Mouse (Mus musculus) heart, embryonic 14.5 days (tissue): Measurements from ENCODE around the gene Ifi27l2a. TPM values are rescaled to one million over a fixed set of nuclear protein-coding genes. Genes with fewer than 3 reads are reported as not detected.
"Not testable (repeated sequence)": the region's sequence is repeated elsewhere in the genome, so short reads cannot be mapped to it uniquely, and the experiment has no call there.

Source experiments
- ATAC-seq: fragments of 200-750 bp; cut with Nextera tagmentation; 2 replicates; pipeline ENCODE4 v1.8.0; 2017; ENCODE audit warnings: low read depth, moderate TSS enrichment; ENCODE audit not compliant: insufficient number of reproducible peaks, insufficient read depth, low FRiP score
- H3K27ac ChIP-seq, 2 experiments: fragments of 200-500 bp in 1 of 2; fragments of 300-500 bp in 1 of 2; sonication (generic) in 1 of 2; replicated peaks in 1 of 2; 2 replicates each; pipeline ENCODE4 v1.5.1; 2012 to 2014; ENCODE audit warnings: low read depth in 2 of 2, low read length in 2 of 2, control low read depth in 1 of 2, mild to moderate bottlenecking in 1 of 2, mixed read lengths in 1 of 2; ENCODE audit not compliant: control insufficient read depth in 1 of 2, insufficient read depth in 1 of 2
- H3K27me3 ChIP-seq: fragments of 300-500 bp; sonication (generic); 2 replicates; pipeline ENCODE4 v1.6.1; 2014; ENCODE audit warnings: mild to moderate bottlenecking, low read length, control low read depth; ENCODE audit not compliant: control insufficient read depth, insufficient read depth
- H3K36me3 ChIP-seq: fragments of 300-500 bp; sonication (generic); 2 replicates; pipeline ENCODE4 v1.6.1; 2014; ENCODE audit warnings: mild to moderate bottlenecking, control low read depth, low read length, mixed read lengths; ENCODE audit not compliant: control insufficient read depth, insufficient read depth
- H3K4me1 ChIP-seq, 2 experiments: fragments of 200-500 bp in 1 of 2; fragments of 300-500 bp in 1 of 2; sonication (generic) in 1 of 2; 2 replicates each; pipeline ENCODE4 v1.6.1; 2012 to 2014; ENCODE audit warnings: low read length in 2 of 2, control low read depth in 1 of 2, mixed read lengths in 1 of 2; ENCODE audit not compliant: control insufficient read depth in 2 of 2, insufficient read depth in 2 of 2
- H3K4me2 ChIP-seq: fragments of 300-500 bp; sonication (generic); 2 replicates; pipeline ENCODE4 v1.6.1; 2014; ENCODE audit warnings: mild to moderate bottlenecking, low read length
- H3K4me3 ChIP-seq, 2 experiments: fragments of 200-500 bp in 1 of 2; fragments of 300-500 bp in 1 of 2; sonication (generic) in 1 of 2; 2 replicates each; pipeline ENCODE4 v1.5.1; 2012 to 2014; ENCODE audit warnings: low read length in 2 of 2, mild to moderate bottlenecking in 2 of 2, control low read depth in 1 of 2, low read depth in 1 of 2, moderate library complexity in 1 of 2; ENCODE audit not compliant: control insufficient read depth in 1 of 2, insufficient read depth in 1 of 2
- H3K9ac ChIP-seq: fragments of 300-500 bp; sonication (generic); 2 replicates; pipeline ENCODE4 v1.6.1; 2014; ENCODE audit warnings: mild to moderate bottlenecking, low read length
- H3K9me3 ChIP-seq: fragments of 300-500 bp; sonication (generic); 2 replicates; pipeline ENCODE4 v1.6.1; 2016; ENCODE audit warnings: low read length, control low read depth; ENCODE audit not compliant: control insufficient read depth
- WGBS: fragments of 180-500 bp; shearing (Covaris S2); extraction: QIAGEN DNeasy Blood & Tissue Kit; methylation state at CpG from one replicate; pipeline ENCODE4 v1.1.7; 2014; 5-methylcytosine and 5-hydroxymethylcytosine counted together
- polyA plus RNA-seq: library from polyadenylated mRNA; unstranded; fragments of >200 nt; fragmentation: Nextera tagmentation; extraction: Ambion mirVana; gene quantifications from 2 replicates; pipeline ENCODE4 v1.2.1, GENCODE M21; 2014

The Ifi27l2a gene
- polyA plus RNA-seq = 17.6 and 21.7 TPM in 2 replicates

GRCm38 (mm10) chr12:103443524-103443923 lies at the start of gene Ifi27l2a:
TSS of gene Ifi27l2a (minus strand) at chr12:103443680.
- no peak for ATAC-seq
- Histone ChIP-seq H3K4me2 (no peak within 1 kb of the TSS), H3K36me3 (no peaks in the 10 kb centered on the region), H3K9me3 (no peaks in the 10 kb centered on the region), H3K9ac (no peak within 1 kb of the TSS), H3K27ac (no peak within 1 kb of the TSS), H3K4me3 (no peak within 1 kb of the TSS), H3K4me1 (no peaks in the 10 kb centered on the region), H3K27me3 (no peaks in the 10 kb centered on the region)
- WGBS = 45% methylated on average over 3 of the region's 3 CpGs

- Histone ChIP-seq H3K9me3 (no peaks in the 10 kb centered on the region), H3K4me1 (no peaks in the 10 kb centered on the region), H3K27me3 (no peaks in the 10 kb centered on the region), H3K36me3 (no peaks in the 10 kb centered on the region), H3K4me3 (no peak overlapping the region), H3K27ac (no peak overlapping the region), H3K9ac (no peak overlapping the region), H3K4me2 (no peak overlapping the region)
- 31% methylated on average over 5 of the region's 5 CpGs for WGBS
- ATAC-seq = peak; percentile 37; the same call in 1 of the 2 replicates
Observed at GRCm38 (mm10) chr12:103492767-103493166, 49.3 kb upstream of the Ifi27l2a start.

GRCm38 (mm10) chr12:103491091-103491730 lies 47.7 kb upstream of the Ifi27l2a start:
- Histone ChIP-seq H3K9me3 (no peaks in the 10 kb centered on the region), H3K27ac (no peak overlapping the region), H3K36me3 (no peaks in the 10 kb centered on the region), H3K27me3 (no peaks in the 10 kb centered on the region), H3K4me2 (no peak overlapping the region), H3K4me1 (no peaks in the 10 kb centered on the region), H3K4me3 (no peak overlapping the region), H3K9ac (no peak overlapping the region)
- WGBS = 61% methylated on average over 3 of the region's 3 CpGs
- no peak for ATAC-seq

- no peak for ATAC-seq
- H3K36me3 ChIP-seq = no peaks in the 10 kb centered on the region
Observed at GRCm38 (mm10) chr12:103487750-103488149, 44.3 kb upstream of the Ifi27l2a start.

GRCm38 (mm10) chr12:103487276-103487675 lies 43.8 kb upstream of the Ifi27l2a start:
- Histone ChIP-seq H3K4me2 (no peak overlapping the region), H3K9me3 (no peaks in the 10 kb centered on the region), H3K4me3 (no peak overlapping the region), H3K27me3 (no peaks in the 10 kb centered on the region), H3K4me1 (no peaks in the 10 kb centered on the region), H3K27ac (no peak overlapping the region), H3K36me3 (no peaks in the 10 kb centered on the region), H3K9ac (no peak overlapping the region)
- ATAC-seq = peak; percentile 55; the same call in 1 of the 2 replicates
- WGBS = 41% methylated on average over 4 of the region's 4 CpGs

More at GRCm38 (mm10) chr12:103487750-103488149, 44.3 kb upstream of the Ifi27l2a start:
- no peaks in the 10 kb centered on the region for H3K9me3 ChIP-seq
- H3K27ac ChIP-seq = no peak overlapping the region
- H3K4me2 ChIP-seq = no peak overlapping the region
- no peak overlapping the region for H3K4me3 ChIP-seq
- H3K4me1 ChIP-seq = no peaks in the 10 kb centered on the region
- no peaks in the 10 kb centered on the region for H3K27me3 ChIP-seq
- WGBS = 68% methylated on average over 2 of the region's 2 CpGs
- no peak overlapping the region for H3K9ac ChIP-seq

- no peak for ATAC-seq
- Histone ChIP-seq H3K9me3 (no peaks in the 10 kb centered on the region), H3K4me2 (no peak overlapping the region), H3K4me3 (no peak overlapping the region), H3K27me3 (no peaks in the 10 kb centered on the region), H3K9ac (no peak overlapping the region), H3K36me3 (no peaks in the 10 kb centered on the region), H3K27ac (no peak overlapping the region), H3K4me1 (no peaks in the 10 kb centered on the region)
- 77% methylated on average over 1 of the region's 1 CpGs for WGBS
Observed at GRCm38 (mm10) chr12:103486726-103487125, 43.2 kb upstream of the Ifi27l2a start.

- not testable (repeated sequence) for H3K27me3 ChIP-seq, H3K9me3 ChIP-seq, H3K9ac ChIP-seq, H3K4me3 ChIP-seq, H3K4me2 ChIP-seq, H3K27ac ChIP-seq, ATAC-seq, H3K4me1 ChIP-seq, H3K36me3 ChIP-seq
- WGBS = 72% methylated on average over 9 of the region's 9 CpGs
Observed at GRCm38 (mm10) chr12:103484200-103484972, 40.9 kb upstream of the Ifi27l2a start.
